Mouse (Mus musculus): ENCODE results near the gene Ankrd53.

Gene Ankrd53

GRCm38 (mm10) chr6:83762344-83762743 lies at the start of gene Ankrd53:
Ankrd53 (plus strand) TSS chr6:83762644.
- no peak for DNase-seq (ENCODE audit: low spot score in 2 of 2)

DNA sequence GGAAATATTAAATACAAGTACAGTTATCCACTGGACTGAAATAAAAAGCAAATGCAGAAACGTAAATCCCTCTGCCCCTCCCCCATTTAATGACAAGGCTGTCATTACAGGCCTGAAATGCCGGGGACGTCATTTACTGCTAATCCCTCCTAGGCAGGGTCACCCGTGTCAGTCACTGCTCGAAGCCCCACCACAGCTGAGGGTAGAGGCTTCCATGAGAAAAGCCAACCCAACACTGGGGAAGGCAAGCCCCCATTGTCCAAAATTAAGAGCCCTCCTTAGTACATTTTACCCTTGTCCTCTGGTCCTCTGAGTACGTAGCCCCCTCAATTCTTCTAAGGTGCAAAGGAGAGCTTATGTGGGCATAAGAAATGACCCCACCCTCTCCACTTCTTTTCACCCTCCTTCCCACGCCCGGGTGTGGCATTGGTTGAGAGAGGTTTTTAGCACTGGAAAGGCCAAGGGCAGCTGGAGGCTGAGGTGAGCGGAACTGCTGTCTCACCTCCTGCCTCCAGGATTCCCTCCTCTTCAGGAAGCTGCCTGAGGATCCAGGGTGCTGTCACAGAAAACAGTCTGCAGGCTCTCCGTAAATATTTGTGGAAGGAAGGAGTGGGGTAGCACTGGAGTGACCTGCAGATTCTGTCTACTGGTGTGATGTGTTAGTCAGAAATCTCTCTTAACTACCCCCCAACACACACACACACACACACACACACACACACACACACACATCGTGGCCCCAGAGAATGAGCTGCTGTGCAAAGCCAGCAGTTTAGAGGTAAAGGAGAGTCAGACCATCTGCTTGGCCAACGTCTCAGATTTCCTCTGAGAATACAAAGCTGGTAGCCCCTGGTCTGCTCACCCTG lies 48.9 kb upstream of the Ankrd53 start:
- no peak for DNase-seq (ENCODE audit: low spot score in 2 of 2)

- no peak for DNase-seq (ENCODE audit: low spot score in 2 of 2)
Observed at GRCm38 (mm10) chr6:83714221-83715123, 48.0 kb upstream of the Ankrd53 start.

- no peak for DNase-seq (ENCODE audit: low spot score in 2 of 2)
Observed at GRCm38 (mm10) chr6:83715461-83716196, 46.8 kb upstream of the Ankrd53 start.

- no peak for DNase-seq (ENCODE audit: low spot score in 2 of 2)
Observed at GRCm38 (mm10) chr6:83717026-83717425, 45.4 kb upstream of the Ankrd53 start.

DNA sequence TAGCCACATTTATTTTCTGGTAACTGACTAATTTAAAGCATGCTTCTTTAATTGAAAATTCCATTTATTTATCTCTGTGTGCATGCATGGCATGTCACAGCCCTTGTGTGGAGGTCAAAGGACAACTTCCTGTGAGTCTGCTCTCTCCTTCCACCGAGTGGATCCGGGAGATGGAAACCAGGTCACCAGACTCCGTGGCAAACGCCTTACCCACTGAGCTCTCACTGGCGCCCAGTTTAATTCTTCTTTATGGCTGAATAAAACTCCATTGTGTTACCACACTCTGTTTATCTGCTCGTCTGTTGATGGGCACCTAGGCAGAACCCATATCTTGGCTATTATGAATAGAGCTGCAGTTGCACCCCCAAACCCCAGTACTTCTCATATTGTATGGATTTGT lies 39.9 kb upstream of the Ankrd53 start:
- no peak for DNase-seq (ENCODE audit: low spot score in 2 of 2)

- no peak for DNase-seq (ENCODE audit: low spot score in 2 of 2)
Observed at GRCm38 (mm10) chr6:83727178-83727577, 35.3 kb upstream of the Ankrd53 start.

- no peak for DNase-seq (ENCODE audit: low spot score in 2 of 2)
Observed at GRCm38 (mm10) chr6:83728488-83728887, 34.0 kb upstream of the Ankrd53 start.

- no peak for DNase-seq (ENCODE audit: low spot score in 2 of 2)
Observed at GRCm38 (mm10) chr6:83729350-83729970, 33.0 kb upstream of the Ankrd53 start.

GRCm38 (mm10) chr6:83731128-83731527 lies 31.3 kb upstream of the Ankrd53 start:
- DNase-seq (ENCODE audit: low spot score in 2 of 2), result peak in 1 of 2 experiments; percentile 43

DNA sequence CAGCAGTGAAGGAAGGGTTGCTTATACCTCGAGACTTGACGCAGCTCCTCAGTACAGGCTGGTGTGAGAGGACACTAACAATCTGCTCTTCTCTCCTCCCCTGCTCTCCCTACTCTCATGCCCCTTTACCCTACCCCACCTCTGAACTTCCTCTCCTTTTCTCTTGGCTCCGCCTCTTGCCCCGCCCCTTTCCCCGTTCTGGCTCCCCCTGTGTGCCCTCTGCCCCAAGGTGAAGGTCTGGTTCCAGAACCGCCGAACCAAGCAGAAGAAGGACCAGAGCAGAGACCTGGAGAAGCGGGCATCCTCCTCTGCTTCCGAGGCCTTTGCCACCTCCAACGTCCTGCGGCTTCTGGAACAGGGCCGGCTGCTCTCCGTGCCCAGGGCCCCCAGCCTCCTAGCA lies 25.1 kb upstream of the Ankrd53 start:
- no peak for DNase-seq (ENCODE audit: low spot score in 2 of 2)

DNA sequence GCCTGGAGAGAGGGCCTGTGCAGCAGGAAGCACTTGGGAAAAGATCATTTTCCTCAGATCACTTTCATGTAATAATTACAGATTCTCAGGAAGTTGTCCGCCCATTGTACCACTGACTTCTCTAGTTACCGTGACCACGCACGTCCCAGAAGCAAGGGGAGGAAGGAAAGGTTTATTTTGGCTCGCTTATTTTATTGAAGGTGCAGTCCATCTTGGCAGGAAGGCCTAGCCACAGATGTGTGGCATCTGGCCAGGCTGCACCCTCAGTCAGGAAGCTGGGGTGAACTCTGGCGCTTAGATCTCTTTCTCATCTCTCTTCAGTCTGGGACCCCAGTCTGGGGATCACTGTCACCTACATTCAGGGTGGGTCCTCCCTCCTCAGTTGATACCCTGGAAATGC lies 23.8 kb upstream of the Ankrd53 start:
- no peak for DNase-seq (ENCODE audit: low spot score in 2 of 2)

DNA sequence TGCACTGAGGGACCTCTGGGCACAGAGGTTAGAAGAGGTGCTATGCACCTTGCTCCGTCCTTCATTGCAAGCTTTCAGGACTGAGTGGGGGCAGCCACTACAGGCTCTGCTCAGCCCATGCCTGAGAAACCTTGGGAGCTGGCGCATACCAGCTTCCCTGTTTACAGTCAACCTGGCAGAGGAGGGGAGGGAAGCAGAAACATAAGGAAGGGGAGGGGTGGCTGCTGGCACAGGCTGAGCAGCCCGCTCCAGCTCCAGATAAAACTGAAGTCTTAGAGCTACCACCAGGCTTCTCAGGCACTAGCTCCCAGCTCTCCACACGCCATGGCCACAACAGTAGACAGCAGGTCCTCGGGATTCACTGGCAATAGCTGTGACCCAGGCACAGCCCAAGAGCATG lies 19.7 kb upstream of the Ankrd53 start, which contains the start of gene Atp6v1b1:
Gene Atp6v1b1, plus strand, starts transcription at position 230 of the 400 bp plus-strand sequence.
- DNase-seq (ENCODE audit: low spot score in 2 of 2), result no peak

- no peak for DNase-seq (ENCODE audit: low spot score in 2 of 2)
Observed at GRCm38 (mm10) chr6:83743212-83743611, 19.2 kb upstream of the Ankrd53 start.

DNA sequence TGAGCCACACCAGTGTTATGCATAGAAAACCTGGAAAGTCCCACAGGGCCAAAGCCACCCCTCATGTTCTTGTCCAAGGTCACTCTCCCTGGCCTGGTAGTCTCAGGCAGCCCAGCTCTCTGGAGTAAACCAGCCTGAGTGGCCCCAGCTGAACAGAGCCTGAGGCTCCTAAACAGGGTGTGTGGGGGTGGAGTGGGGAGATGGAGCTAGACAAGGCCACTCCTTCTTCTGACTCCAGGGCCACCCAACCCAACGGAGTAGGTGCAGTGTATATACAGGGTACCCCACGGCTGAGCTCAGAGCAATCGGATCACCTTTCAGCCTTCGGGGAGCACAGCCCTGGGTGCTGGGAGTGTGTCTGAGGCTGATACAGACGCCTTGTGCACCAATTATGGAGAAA lies 18.3 kb upstream of the Ankrd53 start:
- DNase-seq (ENCODE audit: low spot score in 2 of 2), result no peak

DNA sequence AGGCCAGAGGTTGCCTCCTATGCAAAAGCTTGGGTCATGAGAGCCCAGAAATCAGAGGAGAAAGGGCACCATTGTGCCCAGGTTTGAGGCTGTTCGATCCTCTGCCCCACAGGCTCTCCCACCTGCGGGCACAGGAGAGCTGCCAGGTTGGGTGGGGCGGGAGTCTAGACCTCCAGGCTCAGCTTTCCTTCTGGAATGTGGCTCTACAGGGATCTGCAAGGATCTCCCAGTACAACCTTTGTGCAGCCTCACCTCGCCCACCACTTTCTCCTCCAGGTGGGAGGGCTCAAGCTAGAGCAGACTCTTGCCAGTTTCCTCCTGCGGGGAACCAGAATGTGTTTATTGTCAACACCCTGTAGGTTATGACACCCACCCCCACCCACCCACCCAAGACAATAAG lies 17.9 kb upstream of the Ankrd53 start:
- DNase-seq (ENCODE audit: low spot score in 2 of 2), result no peak

- no peak for DNase-seq (ENCODE audit: low spot score in 2 of 2)
Observed at GRCm38 (mm10) chr6:83745466-83745865, 17.0 kb upstream of the Ankrd53 start.

DNA sequence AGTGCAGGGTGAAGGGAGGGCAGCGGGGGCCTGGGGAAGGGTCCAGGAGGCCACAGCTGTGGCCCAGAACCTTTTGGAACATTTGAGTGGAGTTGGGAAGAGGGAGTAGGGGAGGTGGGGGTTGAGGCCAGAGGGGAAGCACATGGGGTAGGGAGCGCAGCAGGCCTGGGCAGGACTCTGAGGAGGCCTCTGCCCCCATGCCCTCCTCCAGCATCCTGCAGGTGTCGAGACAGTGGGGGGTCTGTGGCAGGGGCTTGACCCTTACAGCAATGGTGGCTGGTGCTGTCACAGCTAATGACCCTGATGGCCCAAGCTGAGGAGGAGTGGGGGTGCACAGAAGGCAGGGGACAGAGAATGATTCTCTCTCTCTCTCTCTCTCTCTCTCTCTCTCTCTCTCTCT lies 13.2 kb upstream of the Ankrd53 start:
- no peak for DNase-seq (ENCODE audit: low spot score in 2 of 2)

DNA sequence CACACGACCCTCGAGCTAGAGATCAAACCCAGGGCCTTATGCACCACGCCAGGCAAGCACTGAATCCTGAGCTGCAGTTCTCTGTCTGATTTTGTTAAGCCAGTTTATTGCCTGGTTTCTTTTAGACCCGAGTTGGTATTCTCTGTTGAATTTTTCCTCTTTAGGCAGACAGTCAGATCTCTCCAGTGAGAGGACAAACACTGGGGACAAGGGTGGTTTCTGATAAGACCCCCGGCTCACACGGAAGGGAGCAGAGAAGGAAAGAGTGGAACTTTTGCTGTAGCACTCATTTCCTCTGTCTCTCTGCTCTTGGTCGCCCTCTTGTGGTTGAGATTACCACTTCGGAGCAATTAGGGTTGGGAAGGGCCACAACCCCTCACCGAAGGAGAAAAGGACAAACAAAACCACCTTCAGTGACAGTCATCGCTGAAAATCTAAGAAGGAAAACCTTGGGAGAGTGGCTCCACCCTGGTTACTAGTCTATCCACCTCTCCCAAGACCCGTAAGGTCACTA lies 12.2 kb upstream of the Ankrd53 start:
- peak in 1 of 2 experiments; percentile 26 for DNase-seq (ENCODE audit: low spot score in 2 of 2)

- no peak for DNase-seq (ENCODE audit: low spot score in 2 of 2)
Observed at GRCm38 (mm10) chr6:83756051-83756450, 6.4 kb upstream of the Ankrd53 start.

DNA sequence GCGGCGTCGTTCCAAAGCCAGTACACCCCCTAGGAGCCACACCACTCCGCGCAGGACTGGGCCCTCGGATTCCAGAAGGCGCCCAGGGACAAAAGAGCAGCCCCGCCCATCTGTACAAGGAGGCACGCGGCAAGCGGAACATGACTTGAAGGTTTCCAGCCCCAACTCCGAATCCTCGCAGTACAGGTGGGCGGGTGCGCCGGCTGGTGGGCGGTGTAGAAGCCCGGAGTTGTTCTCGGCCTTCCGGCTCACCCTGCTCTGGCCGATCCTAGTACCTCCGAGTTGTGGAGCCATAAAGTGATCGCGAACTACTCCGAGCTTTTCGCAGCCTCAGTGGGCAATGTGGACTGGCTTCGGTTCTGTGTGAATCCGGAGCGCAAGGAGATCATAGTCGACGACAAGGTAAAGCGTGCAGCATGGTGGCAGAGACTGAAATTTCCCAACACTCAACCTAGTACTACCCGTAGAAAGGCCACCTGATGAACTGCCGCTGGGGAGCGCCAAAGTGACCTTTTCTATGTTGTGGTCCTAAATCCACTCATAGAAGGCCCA lies 512 bp downstream of the Ankrd53 start:
- DNase-seq (ENCODE audit: low spot score in 2 of 2), result no peak
